Mouse (Mus musculus): ENCODE measurements around the gene Deup1. TPM values are rescaled to one million over a fixed set of nuclear protein-coding genes. Genes with fewer than 3 reads are reported as not detected.
"Not testable (repeated sequence)": the region's sequence is repeated elsewhere in the genome, so short reads cannot be mapped to it uniquely, and the experiment has no call there.

Deup1 gene
- polyA plus RNA-seq, 1 experiment from 2014 or later: 0.20 TPM

DNA sequence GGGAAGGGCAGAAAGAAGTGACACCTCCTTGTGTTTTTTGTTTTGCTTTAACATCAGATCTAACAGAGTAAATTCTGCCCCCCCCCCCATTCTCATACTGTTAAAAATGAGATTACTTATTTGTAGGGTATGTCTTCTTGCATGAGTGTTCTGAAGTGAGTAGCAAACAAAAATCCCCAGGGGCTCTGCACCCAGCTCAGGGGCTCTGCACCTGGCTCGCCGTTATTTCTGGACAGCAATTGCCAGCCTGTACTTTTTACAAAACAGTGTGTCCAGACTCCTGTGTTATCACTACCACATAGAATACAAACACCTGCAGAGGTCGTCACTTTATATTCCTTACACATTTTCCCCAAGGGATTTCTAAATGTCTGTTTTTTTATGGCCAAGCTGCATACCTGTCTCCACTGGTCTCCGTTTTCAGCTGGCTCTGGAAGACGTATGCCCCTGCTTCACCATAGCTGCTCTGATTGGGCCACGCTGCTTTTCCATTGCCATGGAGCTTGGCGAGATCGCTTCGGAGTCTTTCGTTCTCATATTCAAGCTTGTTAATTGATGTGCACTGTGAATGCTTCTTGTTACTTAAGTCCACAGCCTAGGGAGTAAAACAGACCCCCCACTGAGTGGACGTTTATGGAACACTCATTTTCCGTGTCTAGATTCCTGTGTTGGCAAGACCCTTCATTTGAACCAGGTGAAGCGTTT is 52.8 kb downstream of the Deup1 start:
- Histone ChIP-seq H3K27ac (replicated peaks in 1 of 2; ENCODE audit: control insufficient read depth in 1 of 2, insufficient read depth in 1 of 2, low read depth in 2 of 2, low read length in 2 of 2) (no peak overlapping the region), H3K9ac (ENCODE audit: low read length) (no peak overlapping the region), H3K9me3 (ENCODE audit: control insufficient read depth, low read length) (no peaks in the 10 kb centered on the region), H3K4me1 (ENCODE audit: control insufficient read depth in 2 of 2, insufficient read depth in 2 of 2, low read length in 2 of 2) (no peaks in the 10 kb centered on the region), H3K4me2 (ENCODE audit: low read length) (no peak overlapping the region), H3K27me3 (ENCODE audit: control insufficient read depth, insufficient read depth, low read length) (no peaks in the 10 kb centered on the region), H3K36me3 (ENCODE audit: control insufficient read depth, insufficient read depth, low read length) (no peaks in the 10 kb centered on the region), H3K4me3 (ENCODE audit: control insufficient read depth in 1 of 2, insufficient read depth in 1 of 2, low read depth in 1 of 2, low read length in 2 of 2) (no peak overlapping the region)
- ATAC-seq (ENCODE audit: insufficient number of reproducible peaks, insufficient read depth, low FRiP score, low read depth): no peak
- 83% methylated on average over 13 of the region's 13 CpGs for WGBS

- H3K4me3 ChIP-seq (ENCODE audit: control insufficient read depth in 1 of 2, insufficient read depth in 1 of 2, low read depth in 1 of 2, low read length in 2 of 2): no peak overlapping the region
- H3K9me3 ChIP-seq (ENCODE audit: control insufficient read depth, low read length): no peaks in the 10 kb centered on the region
- H3K4me2 ChIP-seq (ENCODE audit: low read length): no peak overlapping the region
- no peak for ATAC-seq (ENCODE audit: insufficient number of reproducible peaks, insufficient read depth, low FRiP score, low read depth)
- H3K27ac ChIP-seq (replicated peaks in 1 of 2; ENCODE audit: control insufficient read depth in 1 of 2, insufficient read depth in 1 of 2, low read depth in 2 of 2, low read length in 2 of 2): no peak overlapping the region
- H3K4me1 ChIP-seq (ENCODE audit: control insufficient read depth in 2 of 2, insufficient read depth in 2 of 2, low read length in 2 of 2): no peaks in the 10 kb centered on the region
- no peak overlapping the region for H3K9ac ChIP-seq (ENCODE audit: low read length)
- H3K36me3 ChIP-seq (ENCODE audit: control insufficient read depth, insufficient read depth, low read length): no peaks in the 10 kb centered on the region
- WGBS: 82% methylated on average over 7 of the region's 7 CpGs
- H3K27me3 ChIP-seq (ENCODE audit: control insufficient read depth, insufficient read depth, low read length): no peaks in the 10 kb centered on the region
Measured at GRCm38 (mm10) chr9:15562353-15562752, 65.4 kb downstream of the Deup1 start.

GRCm38 (mm10) chr9:15560451-15560850 is 67.3 kb downstream of the Deup1 start:
- no peaks in the 10 kb centered on the region for H3K27me3 ChIP-seq (ENCODE audit: control insufficient read depth, insufficient read depth, low read length)
- no peaks in the 10 kb centered on the region for H3K36me3 ChIP-seq (ENCODE audit: control insufficient read depth, insufficient read depth, low read length)
- H3K4me3 ChIP-seq (ENCODE audit: control insufficient read depth in 1 of 2, insufficient read depth in 1 of 2, low read depth in 1 of 2, low read length in 2 of 2): no peak overlapping the region
- no peaks in the 10 kb centered on the region for H3K9me3 ChIP-seq (ENCODE audit: control insufficient read depth, low read length)
- no peak for ATAC-seq (ENCODE audit: insufficient number of reproducible peaks, insufficient read depth, low FRiP score, low read depth)
- no peak overlapping the region for H3K27ac ChIP-seq (replicated peaks in 1 of 2; ENCODE audit: control insufficient read depth in 1 of 2, insufficient read depth in 1 of 2, low read depth in 2 of 2, low read length in 2 of 2)
- no peaks in the 10 kb centered on the region for H3K4me1 ChIP-seq (ENCODE audit: control insufficient read depth in 2 of 2, insufficient read depth in 2 of 2, low read length in 2 of 2)
- 73% methylated on average over 3 of the region's 3 CpGs for WGBS
- H3K4me2 ChIP-seq (ENCODE audit: low read length): no peak overlapping the region
- no peak overlapping the region for H3K9ac ChIP-seq (ENCODE audit: low read length)

- 91% methylated on average over 8 of the region's 8 CpGs for WGBS
- no peak for ATAC-seq (ENCODE audit: insufficient number of reproducible peaks, insufficient read depth, low FRiP score, low read depth)
- H3K4me2 ChIP-seq (ENCODE audit: low read length): no peak overlapping the region
Measured at GRCm38 (mm10) chr9:15553322-15553721, 74.4 kb downstream of the Deup1 start.

GRCm38 (mm10) chr9:15551933-15552851 is 75.5 kb downstream of the Deup1 start:
- 74% methylated on average over 15 of the region's 15 CpGs for WGBS
- Histone ChIP-seq H3K4me2 (ENCODE audit: low read length) (no peak overlapping the region), H3K27me3 (ENCODE audit: control insufficient read depth, insufficient read depth, low read length) (no peaks in the 10 kb centered on the region), H3K27ac (replicated peaks in 1 of 2; ENCODE audit: control insufficient read depth in 1 of 2, insufficient read depth in 1 of 2, low read depth in 2 of 2, low read length in 2 of 2) (no peak overlapping the region), H3K9ac (ENCODE audit: low read length) (no peak overlapping the region), H3K4me3 (ENCODE audit: control insufficient read depth in 1 of 2, insufficient read depth in 1 of 2, low read depth in 1 of 2, low read length in 2 of 2) (no peak overlapping the region), H3K4me1 (ENCODE audit: control insufficient read depth in 2 of 2, insufficient read depth in 2 of 2, low read length in 2 of 2) (no peaks in the 10 kb centered on the region), H3K36me3 (ENCODE audit: control insufficient read depth, insufficient read depth, low read length) (no peaks in the 10 kb centered on the region), H3K9me3 (ENCODE audit: control insufficient read depth, low read length) (no peaks in the 10 kb centered on the region)
- ATAC-seq (ENCODE audit: insufficient number of reproducible peaks, insufficient read depth, low FRiP score, low read depth): no peak

More at GRCm38 (mm10) chr9:15553322-15553721, 74.4 kb downstream of the Deup1 start:
- Histone ChIP-seq H3K4me1 (ENCODE audit: control insufficient read depth in 2 of 2, insufficient read depth in 2 of 2, low read length in 2 of 2) (no peaks in the 10 kb centered on the region), H3K4me3 (ENCODE audit: control insufficient read depth in 1 of 2, insufficient read depth in 1 of 2, low read depth in 1 of 2, low read length in 2 of 2) (no peak overlapping the region), H3K27me3 (ENCODE audit: control insufficient read depth, insufficient read depth, low read length) (no peaks in the 10 kb centered on the region), H3K36me3 (ENCODE audit: control insufficient read depth, insufficient read depth, low read length) (no peaks in the 10 kb centered on the region), H3K27ac (replicated peaks in 1 of 2; ENCODE audit: control insufficient read depth in 1 of 2, insufficient read depth in 1 of 2, low read depth in 2 of 2, low read length in 2 of 2) (no peak overlapping the region), H3K9me3 (ENCODE audit: control insufficient read depth, low read length) (no peaks in the 10 kb centered on the region), H3K9ac (ENCODE audit: low read length) (no peak overlapping the region)

- H3K27me3 ChIP-seq (ENCODE audit: control insufficient read depth, insufficient read depth, low read length); ATAC-seq (ENCODE audit: insufficient number of reproducible peaks, insufficient read depth, low FRiP score, low read depth); H3K4me3 ChIP-seq (ENCODE audit: control insufficient read depth in 1 of 2, insufficient read depth in 1 of 2, low read depth in 1 of 2, low read length in 2 of 2); H3K36me3 ChIP-seq (ENCODE audit: control insufficient read depth, insufficient read depth, low read length); H3K4me1 ChIP-seq (ENCODE audit: control insufficient read depth in 2 of 2, insufficient read depth in 2 of 2, low read length in 2 of 2); H3K9ac ChIP-seq (ENCODE audit: low read length); H3K9me3 ChIP-seq (ENCODE audit: control insufficient read depth, low read length); H3K27ac ChIP-seq (replicated peaks in 1 of 2; ENCODE audit: control insufficient read depth in 1 of 2, insufficient read depth in 1 of 2, low read depth in 2 of 2, low read length in 2 of 2); H3K4me2 ChIP-seq (ENCODE audit: low read length): not testable (repeated sequence)
- WGBS: 88% methylated on average over 6 of the region's 6 CpGs
Measured at GRCm38 (mm10) chr9:15551073-15551472, 76.7 kb downstream of the Deup1 start.

DNA sequence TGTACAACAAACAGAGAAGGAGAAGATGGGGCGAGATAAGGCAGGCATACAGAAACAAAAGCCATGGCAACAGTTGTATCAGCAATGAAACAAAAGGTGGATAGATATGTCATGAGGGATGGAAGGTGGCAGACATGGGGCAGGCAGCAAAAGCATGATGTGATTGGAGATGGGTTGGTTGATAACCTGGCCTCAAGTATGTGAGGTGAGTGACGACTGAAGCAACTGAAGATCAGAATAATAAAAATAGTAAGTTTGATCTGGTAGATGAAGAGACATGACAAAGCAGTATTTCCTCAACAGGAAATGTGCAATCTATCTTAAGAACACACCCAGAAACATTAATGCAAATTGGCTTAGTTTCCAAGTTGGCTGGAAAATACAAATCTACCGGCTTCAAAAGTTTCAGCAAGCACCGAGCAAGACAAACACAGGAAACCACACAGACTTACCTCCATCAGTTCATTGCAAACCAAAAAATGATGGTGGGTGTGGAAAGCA is 77.2 kb downstream of the Deup1 start:
- no peak overlapping the region for H3K4me2 ChIP-seq (ENCODE audit: low read length)
- H3K9me3 ChIP-seq (ENCODE audit: control insufficient read depth, low read length): no peaks in the 10 kb centered on the region
- ATAC-seq (ENCODE audit: insufficient number of reproducible peaks, insufficient read depth, low FRiP score, low read depth): no peak
- no peaks in the 10 kb centered on the region for H3K4me1 ChIP-seq (ENCODE audit: control insufficient read depth in 2 of 2, insufficient read depth in 2 of 2, low read length in 2 of 2)
- H3K27me3 ChIP-seq (ENCODE audit: control insufficient read depth, insufficient read depth, low read length): no peaks in the 10 kb centered on the region
- no peak overlapping the region for H3K9ac ChIP-seq (ENCODE audit: low read length)
- no peak overlapping the region for H3K27ac ChIP-seq (replicated peaks in 1 of 2; ENCODE audit: control insufficient read depth in 1 of 2, insufficient read depth in 1 of 2, low read depth in 2 of 2, low read length in 2 of 2)
- H3K4me3 ChIP-seq (ENCODE audit: control insufficient read depth in 1 of 2, insufficient read depth in 1 of 2, low read depth in 1 of 2, low read length in 2 of 2): no peak overlapping the region
- no peaks in the 10 kb centered on the region for H3K36me3 ChIP-seq (ENCODE audit: control insufficient read depth, insufficient read depth, low read length)
- WGBS: 76% methylated on average over 4 of the region's 4 CpGs

Data from heart, embryonic 14.5 days (tissue).